Mouse (Mus musculus): ENCODE measurements at regions not wholly inside any gene's neighbourhood (a gene's known extent, or its start where the extent isn't known, plus 50 kb on each side); places are given as distances from the start of the nearest gene placed in this dataset.
A peak's percentile ranks its signal among the peaks of the same experiment; 100 is the strongest.
"Not testable (repeated sequence)": the region's sequence is repeated elsewhere in the genome, so short reads cannot be mapped to it uniquely, and the experiment has no call there.

DNA sequence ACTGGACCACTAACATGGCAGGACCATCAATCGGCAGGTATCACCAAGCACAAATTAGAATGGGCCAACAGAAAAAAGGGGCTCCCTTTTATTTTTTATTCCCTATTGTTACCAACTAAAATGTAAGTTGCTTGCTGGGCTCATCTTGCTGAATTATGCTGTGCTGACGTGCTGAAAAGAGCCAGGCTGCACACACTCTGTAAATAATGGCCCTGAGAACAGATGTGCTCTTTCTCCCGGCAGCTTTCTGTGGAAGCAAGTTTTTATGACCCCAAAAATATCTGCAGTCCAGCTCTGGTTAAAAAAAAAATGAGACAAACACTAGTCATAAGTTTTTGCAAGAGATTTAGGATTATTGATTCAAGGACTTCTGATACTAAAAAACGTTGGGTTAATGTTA, 230.4 kb downstream of the Dad1 start:
- no peak overlapping the region for H3K27ac ChIP-seq (ENCODE audit: low read depth, low read length)
- 69% methylated on average over 4 of the region's 4 CpGs for WGBS
- H3K36me3 ChIP-seq (ENCODE audit: control insufficient read depth, insufficient read depth, low read length) = no peaks in the 10 kb centered on the region
- ATAC-seq = no peak
- no peaks in the 10 kb centered on the region for H3K4me1 ChIP-seq (ENCODE audit: control insufficient read depth, insufficient read depth, low read depth, low read length)
- no peaks in the 10 kb centered on the region for H3K27me3 ChIP-seq (replicated peaks; ENCODE audit: control insufficient read depth, insufficient read depth, low read length)
- no peak overlapping the region for H3K4me2 ChIP-seq (ENCODE audit: low read length)
- no peak overlapping the region for H3K9ac ChIP-seq (ENCODE audit: low read depth, low read length)
- H3K4me3 ChIP-seq (ENCODE audit: low read length) = no peak overlapping the region
- H3K9me3 ChIP-seq (ENCODE audit: control insufficient read depth, low read length) = no peaks in the 10 kb centered on the region

DNA sequence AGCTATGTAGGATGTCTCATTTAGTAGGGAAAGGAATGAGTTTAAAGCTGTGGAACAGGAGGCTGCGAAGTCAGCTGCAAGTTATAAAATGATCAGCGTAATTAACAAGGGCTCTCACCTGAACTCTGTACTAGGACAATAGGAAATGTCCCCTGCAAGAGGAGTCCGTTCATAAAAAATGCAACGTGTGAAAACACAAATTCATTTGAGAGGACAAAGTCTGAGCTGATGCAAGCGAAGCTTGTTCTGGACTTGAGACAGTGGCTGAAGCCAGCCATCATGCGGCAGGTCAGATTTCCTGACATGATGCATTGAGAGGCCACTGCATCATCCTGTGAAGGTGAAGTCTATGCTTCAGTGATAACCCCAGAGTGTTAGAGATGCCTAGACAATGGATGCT, 232.5 kb downstream of the Dad1 start:
- 91% methylated on average over 6 of the region's 6 CpGs for WGBS
- Histone ChIP-seq H3K27ac (ENCODE audit: low read depth, low read length) (no peak overlapping the region), H3K27me3 (replicated peaks; ENCODE audit: control insufficient read depth, insufficient read depth, low read length) (no peaks in the 10 kb centered on the region), H3K9me3 (ENCODE audit: control insufficient read depth, low read length) (no peaks in the 10 kb centered on the region), H3K4me1 (ENCODE audit: control insufficient read depth, insufficient read depth, low read depth, low read length) (no peaks in the 10 kb centered on the region), H3K4me3 (ENCODE audit: low read length) (no peak overlapping the region), H3K9ac (ENCODE audit: low read depth, low read length) (no peak overlapping the region), H3K4me2 (ENCODE audit: low read length) (no peak overlapping the region), H3K36me3 (ENCODE audit: control insufficient read depth, insufficient read depth, low read length) (no peaks in the 10 kb centered on the region)
- no peak for ATAC-seq

DNA sequence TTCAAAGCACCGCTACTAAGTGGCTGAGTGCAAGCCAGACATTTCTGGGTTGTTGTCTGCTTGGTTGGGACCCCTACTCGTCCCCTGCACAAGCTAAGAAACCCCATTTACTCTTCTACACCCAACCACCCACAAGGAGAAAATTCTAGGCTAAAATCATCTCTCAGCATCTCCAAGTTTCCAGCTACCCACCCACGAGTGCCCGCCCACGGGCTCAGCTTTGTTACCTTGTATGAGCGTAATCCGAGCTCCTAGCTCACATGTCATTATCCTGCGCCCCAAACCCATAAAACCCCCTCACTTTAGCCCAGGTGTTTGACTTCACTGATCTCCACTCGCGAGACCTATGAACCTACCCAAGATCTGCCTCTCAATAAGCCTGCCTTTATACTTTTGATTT, 239.3 kb downstream of the Dad1 start:
- H3K27ac ChIP-seq (ENCODE audit: low read depth, low read length) = no peak overlapping the region
- WGBS = 89% methylated on average over 10 of the region's 10 CpGs
- no peak overlapping the region for H3K9ac ChIP-seq (ENCODE audit: low read depth, low read length)
- no peak overlapping the region for H3K4me2 ChIP-seq (ENCODE audit: low read length)
- no peaks in the 10 kb centered on the region for H3K36me3 ChIP-seq (ENCODE audit: control insufficient read depth, insufficient read depth, low read length)
- no peaks in the 10 kb centered on the region for H3K27me3 ChIP-seq (replicated peaks; ENCODE audit: control insufficient read depth, insufficient read depth, low read length)
- H3K9me3 ChIP-seq (ENCODE audit: control insufficient read depth, low read length) = no peaks in the 10 kb centered on the region
- H3K4me1 ChIP-seq (ENCODE audit: control insufficient read depth, insufficient read depth, low read depth, low read length) = no peaks in the 10 kb centered on the region
- ATAC-seq = no peak
- no peak overlapping the region for H3K4me3 ChIP-seq (ENCODE audit: low read length)

DNA sequence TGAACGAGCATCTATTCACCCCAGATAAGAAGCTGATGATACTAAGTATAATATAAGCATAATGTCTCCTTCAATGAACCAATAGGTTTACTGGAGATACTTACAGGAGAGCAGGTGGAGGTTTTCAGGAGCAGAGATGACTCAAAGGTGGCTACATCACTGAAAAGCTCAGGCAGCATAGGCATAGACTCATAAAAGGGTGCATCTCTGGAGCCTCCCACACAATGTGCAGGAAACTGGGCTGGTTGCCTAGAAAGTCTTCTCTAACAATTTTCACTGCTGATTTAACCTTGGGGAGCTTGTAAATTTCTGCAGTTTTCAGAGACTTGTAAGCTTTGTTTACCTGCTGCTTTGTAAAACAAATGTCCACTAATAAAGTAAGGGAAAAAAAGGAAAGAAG, 251.8 kb downstream of the Dad1 start:
- no peak overlapping the region for H3K27ac ChIP-seq (ENCODE audit: low read depth, low read length)
- H3K36me3 ChIP-seq (ENCODE audit: control insufficient read depth, insufficient read depth, low read length) = no peaks in the 10 kb centered on the region
- H3K4me3 ChIP-seq (ENCODE audit: low read length) = no peak overlapping the region
- no peak overlapping the region for H3K9ac ChIP-seq (ENCODE audit: low read depth, low read length)
- H3K27me3 ChIP-seq (replicated peaks; ENCODE audit: control insufficient read depth, insufficient read depth, low read length) = no peaks in the 10 kb centered on the region
- no peaks in the 10 kb centered on the region for H3K4me1 ChIP-seq (ENCODE audit: control insufficient read depth, insufficient read depth, low read depth, low read length)
- no peak for ATAC-seq
- 88% methylated on average over 1 of the region's 1 CpGs for WGBS
- no peak overlapping the region for H3K4me2 ChIP-seq (ENCODE audit: low read length)
- H3K9me3 ChIP-seq (ENCODE audit: control insufficient read depth, low read length) = no peaks in the 10 kb centered on the region

GRCm38 (mm10) chr14:54000527-54000926, 253.4 kb downstream of the Dad1 start:
- Histone ChIP-seq H3K27me3 (replicated peaks; ENCODE audit: control insufficient read depth, insufficient read depth, low read length) (no peaks in the 10 kb centered on the region), H3K4me3 (ENCODE audit: low read length) (no peak overlapping the region), H3K4me2 (ENCODE audit: low read length) (no peak overlapping the region), H3K27ac (ENCODE audit: low read depth, low read length) (no peak overlapping the region), H3K9me3 (ENCODE audit: control insufficient read depth, low read length) (no peaks in the 10 kb centered on the region), H3K36me3 (ENCODE audit: control insufficient read depth, insufficient read depth, low read length) (no peaks in the 10 kb centered on the region), H3K9ac (ENCODE audit: low read depth, low read length) (no peak overlapping the region), H3K4me1 (ENCODE audit: control insufficient read depth, insufficient read depth, low read depth, low read length) (no peaks in the 10 kb centered on the region)
- 81% methylated on average over 5 of the region's 5 CpGs for WGBS
- ATAC-seq = no peak

DNA sequence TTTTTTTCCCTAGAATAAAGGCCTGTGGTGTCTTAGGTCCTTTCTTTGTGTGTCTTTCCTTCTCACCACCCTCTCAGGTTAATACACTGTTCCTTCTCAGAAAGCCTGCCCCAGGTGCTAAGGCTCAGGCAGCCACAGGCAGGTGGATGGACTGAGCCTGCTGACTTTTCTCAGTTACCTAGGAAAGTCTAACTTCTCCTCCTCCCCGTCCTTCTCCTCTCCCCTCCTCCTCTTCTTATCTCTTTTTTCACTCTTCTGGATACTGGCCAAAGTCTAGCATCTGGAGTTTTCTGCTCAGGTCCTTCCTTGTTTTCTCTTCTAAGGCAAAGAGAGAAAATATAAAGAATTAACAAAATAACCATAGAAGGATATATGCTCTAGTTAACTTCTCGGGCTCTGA, 260.5 kb downstream of the Dad1 start:
- H3K4me3 ChIP-seq (ENCODE audit: low read length) = no peak overlapping the region
- no peaks in the 10 kb centered on the region for H3K27me3 ChIP-seq (replicated peaks; ENCODE audit: control insufficient read depth, insufficient read depth, low read length)
- H3K36me3 ChIP-seq (ENCODE audit: control insufficient read depth, insufficient read depth, low read length) = no peaks in the 10 kb centered on the region
- no peak; the same call in 1 of the 2 replicates for ATAC-seq
- H3K9me3 ChIP-seq (ENCODE audit: control insufficient read depth, low read length) = no peaks in the 10 kb centered on the region
- H3K9ac ChIP-seq (ENCODE audit: low read depth, low read length) = no peak overlapping the region
- no peak overlapping the region for H3K4me2 ChIP-seq (ENCODE audit: low read length)
- peaks cover 4% of the 10 kb centered on the region for H3K4me1 ChIP-seq (ENCODE audit: control insufficient read depth, insufficient read depth, low read depth, low read length)
- no peak overlapping the region for H3K27ac ChIP-seq (ENCODE audit: low read depth, low read length)
- WGBS = 64% methylated on average over 2 of the region's 2 CpGs

GRCm38 (mm10) chr14:53992712-53993286, 261.1 kb downstream of the Dad1 start:
- Histone ChIP-seq H3K27ac (ENCODE audit: low read depth, low read length) (no peak overlapping the region; the same call in 1 of the 2 replicates), H3K4me1 (ENCODE audit: control insufficient read depth, insufficient read depth, low read depth, low read length) (peaks cover 4% of the 10 kb centered on the region), H3K27me3 (replicated peaks; ENCODE audit: control insufficient read depth, insufficient read depth, low read length) (no peaks in the 10 kb centered on the region), H3K9me3 (ENCODE audit: control insufficient read depth, low read length) (no peaks in the 10 kb centered on the region), H3K9ac (ENCODE audit: low read depth, low read length) (no peak overlapping the region), H3K4me3 (ENCODE audit: low read length) (no peak overlapping the region), H3K36me3 (ENCODE audit: control insufficient read depth, insufficient read depth, low read length) (no peaks in the 10 kb centered on the region), H3K4me2 (ENCODE audit: low read length) (no peak overlapping the region)
- WGBS = 32% methylated on average over 11 of the region's 11 CpGs
- ATAC-seq = peak; percentile 83; the same call in 1 of the 2 replicates

GRCm38 (mm10) chr14:53991390-53991789, 262.5 kb downstream of the Dad1 start:
- no peaks in the 10 kb centered on the region for H3K9me3 ChIP-seq (ENCODE audit: control insufficient read depth, low read length)
- ATAC-seq = no peak
- H3K4me2 ChIP-seq (ENCODE audit: low read length) = no peak overlapping the region
- no peak overlapping the region for H3K4me3 ChIP-seq (ENCODE audit: low read length)
- WGBS = 39% methylated on average over 4 of the region's 4 CpGs
- no peak overlapping the region for H3K27ac ChIP-seq (ENCODE audit: low read depth, low read length)
- H3K27me3 ChIP-seq (replicated peaks; ENCODE audit: control insufficient read depth, insufficient read depth, low read length) = no peaks in the 10 kb centered on the region
- H3K4me1 ChIP-seq (ENCODE audit: control insufficient read depth, insufficient read depth, low read depth, low read length) = peaks cover 4% of the 10 kb centered on the region
- H3K36me3 ChIP-seq (ENCODE audit: control insufficient read depth, insufficient read depth, low read length) = no peaks in the 10 kb centered on the region
- H3K9ac ChIP-seq (ENCODE audit: low read depth, low read length) = no peak overlapping the region

GRCm38 (mm10) chr14:53980771-53981170, 273.1 kb downstream of the Dad1 start:
- no peak overlapping the region for H3K9ac ChIP-seq (ENCODE audit: low read depth, low read length)
- no peak overlapping the region for H3K4me2 ChIP-seq (ENCODE audit: low read length)
- no peak overlapping the region for H3K27ac ChIP-seq (ENCODE audit: low read depth, low read length)
- H3K36me3 ChIP-seq (ENCODE audit: control insufficient read depth, insufficient read depth, low read length) = no peaks in the 10 kb centered on the region
- no peak for ATAC-seq
- 62% methylated on average over 5 of the region's 5 CpGs for WGBS
- no peak overlapping the region for H3K4me3 ChIP-seq (ENCODE audit: low read length)
- H3K9me3 ChIP-seq (ENCODE audit: control insufficient read depth, low read length) = no peaks in the 10 kb centered on the region
- no peaks in the 10 kb centered on the region for H3K27me3 ChIP-seq (replicated peaks; ENCODE audit: control insufficient read depth, insufficient read depth, low read length)
- no peaks in the 10 kb centered on the region for H3K4me1 ChIP-seq (ENCODE audit: control insufficient read depth, insufficient read depth, low read depth, low read length)

DNA sequence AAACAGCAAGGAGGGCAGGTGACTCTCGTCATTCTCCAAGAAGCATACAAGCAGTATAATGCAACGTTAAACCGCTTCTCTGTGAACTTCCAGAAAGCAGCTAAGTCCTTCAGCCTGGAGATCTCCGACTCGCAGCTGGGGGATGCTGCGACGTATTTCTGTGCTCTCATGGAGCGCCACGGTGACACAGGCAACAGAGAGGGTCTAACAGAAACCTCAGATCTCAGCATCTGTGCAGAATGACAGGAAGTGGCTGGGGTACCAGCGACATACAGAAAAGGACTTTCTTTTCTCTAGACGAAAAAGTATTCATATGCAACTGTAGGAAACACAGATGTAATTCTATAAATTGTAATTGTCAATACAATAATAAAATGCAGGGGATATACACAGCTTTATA, 292.5 kb downstream of the Dad1 start:
- H3K9me3 ChIP-seq (ENCODE audit: control insufficient read depth, low read length); H3K4me1 ChIP-seq (ENCODE audit: control insufficient read depth, insufficient read depth, low read depth, low read length); ATAC-seq; H3K27me3 ChIP-seq (replicated peaks; ENCODE audit: control insufficient read depth, insufficient read depth, low read length); H3K4me2 ChIP-seq (ENCODE audit: low read length); H3K27ac ChIP-seq (ENCODE audit: low read depth, low read length); H3K36me3 ChIP-seq (ENCODE audit: control insufficient read depth, insufficient read depth, low read length); H3K9ac ChIP-seq (ENCODE audit: low read depth, low read length); H3K4me3 ChIP-seq (ENCODE audit: low read length): not testable (repeated sequence)
- 85% methylated on average over 8 of the region's 11 CpGs for WGBS

All from hindbrain, embryonic 16.5 days (tissue).